Mouse (Mus musculus) urinary bladder, postnatal 14 days (tissue): ENCODE results near the gene Cdipt.

Source experiments
- DNase-seq: peaks from one replicate; pipeline ENCODE4 v3.0.0; 2021; ENCODE audit warnings: low spot score

Gene Cdipt

DNA sequence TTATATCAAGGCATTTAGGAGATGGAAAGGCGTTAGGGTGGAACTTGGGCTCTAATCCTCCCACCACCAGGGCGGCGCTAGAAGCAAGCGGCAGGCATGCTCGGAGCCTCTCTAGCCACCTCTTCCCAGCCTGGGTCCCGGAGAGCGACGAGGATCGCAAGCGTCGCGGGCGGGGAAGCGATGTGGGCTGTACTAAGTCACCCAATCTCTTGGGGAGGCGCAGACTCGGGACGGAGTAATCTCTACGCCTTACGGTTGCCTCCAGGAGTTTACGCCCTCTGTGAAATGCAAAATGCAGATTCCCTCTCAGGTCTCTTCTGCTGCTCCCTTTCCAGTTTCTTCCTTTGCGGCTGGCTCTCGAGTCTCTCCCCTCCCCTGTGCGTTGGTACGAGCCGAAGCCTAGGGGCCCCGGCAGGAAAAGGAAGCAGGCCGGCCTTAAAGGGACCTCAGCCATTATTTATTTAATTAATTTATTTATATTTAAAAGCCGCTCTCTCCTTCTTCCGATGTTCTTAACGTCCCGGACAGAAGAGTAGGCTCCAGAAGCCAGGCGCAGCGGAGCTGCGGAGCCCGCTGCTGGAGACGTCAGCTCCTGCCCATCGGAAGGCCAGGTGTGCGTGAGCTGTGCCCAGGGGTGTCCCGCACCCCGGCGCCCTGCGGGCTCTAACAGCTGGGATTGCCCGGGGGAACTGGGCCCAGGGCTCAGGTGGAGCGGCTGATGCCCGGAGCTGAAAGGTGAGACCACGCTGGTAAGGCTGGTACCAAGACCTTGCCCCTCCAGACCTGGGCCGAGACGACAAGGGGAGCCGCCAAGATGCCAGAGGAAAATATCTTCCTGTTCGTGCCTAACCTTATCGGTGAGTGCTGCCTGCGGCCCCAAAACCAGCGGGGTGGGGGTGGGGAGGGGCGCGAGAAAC is 494 bp downstream of the Cdipt start, which contains the start of gene Cdiptos:
Gene Cdiptos, minus strand, starts transcription at position 149 of the 917 bp plus-strand sequence.
- DNase-seq, result peak; percentile 98

DNA sequence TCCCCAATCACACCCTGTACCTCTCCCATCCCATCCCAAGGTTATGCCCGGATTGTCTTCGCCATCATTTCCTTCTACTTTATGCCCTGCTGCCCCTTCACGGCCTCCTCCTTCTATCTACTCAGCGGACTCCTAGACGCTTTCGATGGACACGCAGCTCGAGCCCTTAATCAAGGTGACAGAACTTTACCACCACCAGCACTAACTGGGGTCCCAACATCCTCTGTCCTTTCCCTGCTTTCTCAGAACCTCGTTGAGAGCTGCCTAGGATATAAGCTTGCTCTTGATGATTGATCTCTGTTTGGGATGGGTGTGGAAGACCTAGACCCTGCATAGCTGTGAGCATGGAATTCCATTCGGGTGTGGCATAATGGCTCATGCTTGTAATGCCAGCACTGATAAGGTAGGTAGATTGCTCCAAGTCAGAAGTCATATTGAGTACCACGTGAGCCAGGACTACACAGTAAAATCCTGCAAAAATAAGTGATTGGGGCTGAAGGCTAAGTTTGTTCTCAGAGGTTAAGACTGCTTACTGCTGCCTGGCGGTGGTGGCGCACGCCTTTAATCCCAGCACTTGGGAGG is 1.3 kb downstream of the Cdipt start:
- no peak for DNase-seq

DNA sequence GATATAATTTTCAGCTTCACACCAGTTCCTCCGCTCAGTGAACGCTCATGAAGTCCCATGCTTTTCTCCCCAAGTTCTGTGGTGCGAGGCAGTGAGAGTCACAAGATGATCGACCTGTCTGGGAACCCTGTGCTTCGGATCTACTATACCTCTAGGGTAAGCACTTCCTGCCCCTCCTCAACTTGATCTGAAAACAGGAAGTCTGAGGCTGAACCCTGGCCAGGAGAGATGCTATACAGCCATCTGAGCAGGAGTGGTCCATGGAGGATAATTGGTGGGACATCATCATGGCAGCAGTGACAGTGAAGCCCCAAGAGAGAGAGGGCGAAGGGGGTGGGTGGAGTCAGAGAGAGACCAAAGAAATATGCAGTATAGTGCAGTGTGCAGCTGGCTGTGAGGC is 3.1 kb downstream of the Cdipt start:
- no peak for DNase-seq

DNA sequence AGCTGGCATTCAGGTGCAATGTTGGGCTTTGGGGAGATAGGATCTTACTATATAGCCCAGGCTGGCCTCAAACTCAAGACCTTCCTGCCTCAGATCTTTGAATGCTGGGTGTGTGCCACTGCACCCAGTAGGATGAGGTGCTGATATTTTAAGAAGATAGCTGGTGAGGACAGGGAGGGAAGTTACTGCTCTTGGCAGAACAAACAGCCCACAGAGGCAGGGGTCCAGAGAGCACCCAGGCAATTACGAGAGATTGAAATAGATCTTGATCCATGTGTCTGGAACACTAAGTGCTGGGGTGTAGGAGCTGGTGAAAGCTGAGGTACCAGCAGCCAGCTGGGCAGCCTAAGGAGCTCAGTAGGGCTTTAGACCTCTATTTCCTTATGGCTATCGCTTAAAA is 5.9 kb downstream of the Cdipt start:
- DNase-seq, result no peak

DNA sequence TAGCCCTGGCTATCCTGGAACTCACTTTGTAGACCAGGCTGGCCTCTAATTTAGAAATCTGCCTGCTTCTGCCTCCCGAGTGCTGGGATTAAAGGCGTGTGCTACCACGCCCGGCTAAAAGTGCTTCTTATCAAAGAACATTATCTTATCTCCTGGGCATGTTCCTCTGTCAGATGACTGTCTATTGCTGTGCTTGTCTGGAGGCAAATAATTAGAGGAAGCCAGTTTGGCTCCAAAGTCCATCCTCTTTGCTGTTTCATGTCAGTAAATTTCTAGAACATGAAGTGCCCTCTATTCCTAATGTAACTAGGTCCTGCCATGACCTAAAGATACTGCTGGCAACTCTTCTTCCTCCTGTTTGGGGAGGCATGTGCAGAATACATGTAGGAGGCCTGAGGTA is 6.3 kb downstream of the Cdipt start:
- no peak for DNase-seq

DNA sequence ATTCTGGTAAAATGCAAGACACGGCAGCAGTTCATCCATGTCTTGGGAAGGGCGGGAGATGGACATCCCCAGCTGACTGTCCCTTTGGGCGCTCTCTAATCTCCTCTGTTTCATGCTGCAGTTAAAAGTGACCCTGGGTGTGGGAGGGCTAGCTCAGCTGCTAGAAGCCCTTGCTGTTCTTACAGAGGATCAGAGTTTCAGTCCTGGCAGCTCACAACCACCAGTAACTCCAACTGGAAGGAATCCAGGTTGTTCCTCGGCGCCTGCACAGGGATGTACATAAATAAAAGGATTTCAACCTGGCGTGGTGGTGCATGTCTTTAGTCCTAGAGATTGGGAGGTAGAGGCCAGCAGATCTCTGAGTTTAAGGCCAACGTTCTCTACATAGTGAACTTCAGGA is 7.4 kb downstream of the Cdipt start:
- DNase-seq, result no peak

DNA sequence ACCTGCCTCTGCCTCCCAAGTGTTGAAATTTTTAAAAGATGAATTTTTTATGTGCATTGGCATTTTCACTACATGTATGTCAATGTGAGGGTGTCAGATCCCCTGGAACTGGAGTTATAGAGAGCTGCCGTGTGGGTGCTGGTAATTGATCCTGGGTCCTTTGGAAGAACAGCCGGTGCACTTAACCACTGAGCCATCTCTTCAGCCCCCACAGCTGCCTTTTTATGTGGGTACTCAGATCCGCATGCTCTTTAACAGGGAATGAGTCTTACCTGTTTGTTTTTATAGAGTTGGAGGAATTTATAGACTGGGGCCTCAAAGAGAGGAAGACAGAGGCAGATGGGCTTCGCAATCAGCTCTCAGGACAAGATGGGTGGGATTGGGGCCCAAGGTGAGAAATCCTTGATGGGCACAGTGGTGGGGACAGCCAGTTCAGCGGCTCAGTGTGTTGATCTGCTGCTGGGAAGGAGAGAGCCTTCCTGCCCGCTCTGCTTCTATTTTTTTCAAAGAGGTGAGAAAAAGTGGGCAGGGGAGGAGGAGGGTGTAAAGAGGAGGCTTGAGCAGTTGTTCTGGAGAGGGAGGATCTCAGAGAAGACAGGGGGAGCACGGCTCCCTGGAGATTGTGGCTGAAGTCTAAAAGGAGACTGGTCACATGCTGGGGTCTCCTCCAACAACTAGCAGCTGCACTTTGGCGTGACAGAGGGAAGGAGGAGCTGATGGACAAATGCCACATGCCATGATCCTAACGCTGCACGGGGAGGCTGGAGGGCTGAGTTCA is 9.1 kb downstream of the Cdipt start:
- no peak for DNase-seq

DNA sequence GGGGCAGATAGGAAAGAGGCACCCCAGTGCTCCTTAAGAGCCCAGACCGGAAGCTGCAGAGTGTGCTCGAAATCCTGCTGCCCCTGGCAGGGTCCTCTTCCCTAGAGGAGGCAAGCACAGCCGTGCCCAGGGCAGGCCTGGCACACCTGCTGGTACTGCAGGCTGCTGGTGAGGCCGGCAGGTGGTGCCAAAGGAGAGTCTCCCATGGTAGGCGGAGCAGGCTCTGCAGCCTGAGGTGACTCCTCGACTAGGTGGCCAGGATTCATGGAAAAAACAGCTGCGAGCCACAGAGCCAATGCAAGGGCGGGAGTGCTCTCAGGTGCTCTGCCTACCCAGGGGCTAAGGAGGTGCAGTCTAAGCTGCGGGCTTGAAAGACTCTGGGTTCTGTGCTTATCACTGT is 10.6 kb downstream of the Cdipt start:
- DNase-seq, result peak; percentile 58

DNA sequence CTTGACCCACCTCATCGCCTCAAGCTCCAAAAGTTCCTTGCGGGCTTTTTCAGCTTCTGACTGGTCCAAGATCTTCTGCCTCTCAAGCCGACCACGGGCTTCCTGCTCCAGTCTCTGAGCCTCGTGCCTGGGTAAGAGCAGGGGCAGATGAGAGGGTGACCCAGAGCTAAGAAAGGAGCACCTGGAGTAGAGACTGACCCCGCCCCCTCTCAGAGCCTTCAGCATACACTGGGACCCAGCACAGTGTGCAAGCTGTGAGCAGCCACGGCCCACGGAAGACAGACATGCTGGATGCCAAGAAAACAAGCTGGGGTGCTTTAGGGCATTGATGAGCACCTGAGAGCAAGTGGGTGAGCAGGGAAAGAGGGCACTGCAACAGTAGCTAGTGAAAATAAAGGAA is 13.1 kb downstream of the Cdipt start:
- no peak for DNase-seq

DNA sequence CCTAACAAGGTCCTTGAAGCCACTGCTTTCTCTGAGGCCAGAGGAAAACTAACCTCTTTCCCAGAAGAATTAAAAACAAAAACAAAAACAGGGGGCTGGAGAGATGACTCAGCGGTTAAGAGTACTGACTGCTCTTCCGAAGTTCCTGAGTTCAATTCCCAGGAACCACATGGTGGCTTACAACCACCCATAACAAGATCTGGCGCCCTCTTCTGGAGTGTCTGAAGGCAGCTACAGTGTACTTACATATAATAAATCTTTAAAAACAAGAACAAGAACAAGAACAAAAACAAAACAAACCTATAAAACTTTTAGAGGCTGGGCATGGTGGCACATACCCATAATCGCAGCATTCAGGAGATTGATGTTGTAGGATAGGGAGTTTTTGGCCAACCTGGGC is 20.7 kb downstream of the Cdipt start:
- no peak for DNase-seq

DNA sequence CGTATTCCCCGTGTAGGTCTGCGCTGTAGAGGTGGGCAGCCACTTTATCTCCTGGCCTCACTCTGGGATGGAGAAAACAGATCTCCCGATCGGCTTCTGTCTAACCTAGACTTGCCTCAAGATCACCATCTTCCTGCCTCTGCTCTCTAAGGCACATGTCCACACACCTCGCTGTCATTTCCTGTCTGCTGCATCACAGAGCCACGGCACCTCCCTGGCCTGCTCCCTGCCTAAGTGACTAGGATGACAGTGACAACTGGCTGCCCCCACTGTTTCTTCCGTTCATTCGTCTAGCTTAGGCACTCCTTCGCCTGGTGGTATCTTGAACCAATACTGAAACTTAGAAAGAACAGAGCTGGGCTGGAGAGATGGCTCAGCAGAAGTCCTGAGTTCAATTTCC is 23.9 kb downstream of the Cdipt start:
- DNase-seq, result no peak

DNA sequence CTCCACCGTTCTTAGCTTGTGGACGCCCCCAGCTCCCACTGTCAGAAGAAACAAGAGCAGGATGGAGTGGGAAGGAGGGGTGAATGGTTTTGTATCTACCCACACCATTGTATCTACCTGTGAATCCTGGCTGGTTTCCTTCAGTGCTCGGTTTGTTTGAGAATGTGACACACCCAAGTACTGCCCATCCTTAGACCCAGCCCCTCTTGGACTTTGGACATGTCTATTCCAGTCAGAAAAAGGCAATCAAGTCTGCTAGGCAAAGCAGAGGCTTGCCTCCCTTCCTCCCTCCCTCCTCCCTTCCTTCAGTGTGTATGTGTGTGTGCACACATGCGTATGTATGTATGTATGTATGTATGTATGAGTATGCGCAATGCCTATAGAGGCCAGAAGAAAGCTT is 27.9 kb downstream of the Cdipt start:
- DNase-seq, result no peak

DNA sequence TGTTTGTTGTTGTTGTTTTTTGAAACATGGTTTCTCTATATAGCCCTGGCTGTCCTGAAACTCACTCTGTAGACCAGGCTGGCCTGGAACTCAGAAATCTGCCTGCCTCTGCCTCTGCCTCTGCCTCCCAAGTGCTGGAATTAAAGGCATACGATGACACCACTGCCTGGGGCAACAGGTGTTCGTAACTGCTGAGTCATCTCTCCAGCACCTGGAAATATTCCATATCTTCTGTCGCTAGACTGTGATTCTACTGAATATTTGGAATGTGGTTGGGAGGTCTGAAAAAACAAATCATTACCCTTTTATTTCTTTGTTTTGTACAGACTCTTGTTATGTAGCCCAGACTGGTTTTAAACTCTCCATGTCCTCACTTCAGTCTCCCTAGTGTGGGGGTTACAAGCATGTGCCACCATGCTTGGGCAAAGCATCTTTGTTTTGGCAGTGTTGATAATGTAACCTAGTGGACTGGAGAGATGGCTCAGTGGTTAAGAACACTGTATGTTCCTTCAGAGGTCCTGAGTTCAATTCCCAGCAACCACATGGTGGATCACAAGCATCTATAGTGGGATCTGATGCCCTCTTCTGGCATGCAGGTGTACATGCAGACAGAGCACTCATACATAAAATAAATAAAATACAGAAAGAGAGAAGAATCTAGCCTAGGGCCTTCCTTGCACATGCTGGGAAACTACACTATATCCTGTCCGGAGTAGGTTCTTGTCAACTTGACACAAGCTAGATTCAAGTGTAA is 28.6 kb downstream of the Cdipt start:
- no peak for DNase-seq

DNA sequence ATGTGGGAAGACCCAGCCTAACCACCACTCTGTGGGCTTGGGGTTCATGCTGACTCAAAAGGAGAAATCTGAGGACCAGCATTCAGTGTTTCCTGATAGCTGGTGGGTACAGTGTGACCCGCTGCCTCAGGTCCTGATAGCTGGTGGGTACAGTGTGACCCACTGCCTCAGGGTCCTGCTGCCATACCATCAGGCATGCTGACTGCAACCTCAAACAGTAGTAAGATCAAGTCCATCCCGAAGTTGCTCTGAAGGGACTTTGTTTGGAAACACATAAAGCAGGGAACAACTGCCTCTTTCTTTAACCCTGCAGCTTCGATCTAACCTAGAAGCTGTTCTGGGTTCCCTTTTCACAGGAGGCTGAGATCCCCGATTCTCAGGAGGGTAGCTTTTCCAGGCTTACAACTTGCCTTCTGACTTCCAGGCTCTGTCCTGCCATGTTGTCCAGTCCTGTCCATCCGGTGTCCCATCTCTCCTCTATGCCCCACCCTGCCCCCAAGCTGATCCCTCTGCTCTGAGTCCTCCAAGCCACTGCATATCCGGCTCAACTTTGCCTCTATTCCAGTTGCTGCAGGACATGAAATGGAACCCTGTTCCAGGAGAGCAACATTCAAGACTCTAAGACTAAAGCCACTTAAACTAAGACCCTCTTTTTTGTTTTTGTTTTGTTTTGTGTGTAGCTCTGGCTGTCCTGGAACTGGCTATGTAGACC is 31.8 kb downstream of the Cdipt start:
- no peak for DNase-seq

DNA sequence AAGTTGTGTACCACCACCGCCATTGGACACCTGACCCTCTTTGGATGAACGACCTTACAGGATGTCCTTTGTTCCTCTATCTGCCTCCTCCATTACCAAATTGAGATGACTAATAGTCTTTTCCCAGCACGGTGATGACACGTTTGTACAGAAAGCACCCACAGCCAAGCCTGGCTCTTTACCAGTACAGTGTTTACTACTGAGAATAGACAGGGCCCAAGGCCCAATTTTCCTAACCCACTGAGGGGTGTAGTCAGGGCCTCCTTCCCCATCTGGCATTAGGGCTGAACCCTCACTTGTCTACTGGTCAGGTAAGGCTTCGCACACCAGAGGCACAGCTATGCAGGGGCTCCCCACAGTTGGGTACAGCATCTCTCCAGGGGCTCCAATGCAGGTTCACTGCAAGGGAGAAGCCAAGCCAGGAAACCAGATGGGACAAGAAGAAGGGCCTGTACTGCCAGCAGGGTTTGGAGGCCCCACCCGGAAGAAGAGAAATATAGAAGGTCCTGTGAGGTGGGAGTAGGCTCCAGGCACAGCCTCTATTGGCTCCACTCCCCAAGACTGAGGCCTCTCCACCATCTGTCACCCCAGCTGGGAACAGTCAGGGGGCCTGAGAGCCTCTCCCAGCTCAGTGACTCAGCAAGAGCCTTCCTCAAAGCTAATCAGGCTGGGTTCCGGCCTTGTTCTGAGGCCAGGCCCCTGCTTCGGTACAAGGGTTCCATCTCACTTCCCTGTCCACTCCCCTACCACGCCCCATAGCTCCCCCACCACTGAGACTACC is 32.7 kb downstream of the Cdipt start:
- DNase-seq, result peak; percentile 83

DNA sequence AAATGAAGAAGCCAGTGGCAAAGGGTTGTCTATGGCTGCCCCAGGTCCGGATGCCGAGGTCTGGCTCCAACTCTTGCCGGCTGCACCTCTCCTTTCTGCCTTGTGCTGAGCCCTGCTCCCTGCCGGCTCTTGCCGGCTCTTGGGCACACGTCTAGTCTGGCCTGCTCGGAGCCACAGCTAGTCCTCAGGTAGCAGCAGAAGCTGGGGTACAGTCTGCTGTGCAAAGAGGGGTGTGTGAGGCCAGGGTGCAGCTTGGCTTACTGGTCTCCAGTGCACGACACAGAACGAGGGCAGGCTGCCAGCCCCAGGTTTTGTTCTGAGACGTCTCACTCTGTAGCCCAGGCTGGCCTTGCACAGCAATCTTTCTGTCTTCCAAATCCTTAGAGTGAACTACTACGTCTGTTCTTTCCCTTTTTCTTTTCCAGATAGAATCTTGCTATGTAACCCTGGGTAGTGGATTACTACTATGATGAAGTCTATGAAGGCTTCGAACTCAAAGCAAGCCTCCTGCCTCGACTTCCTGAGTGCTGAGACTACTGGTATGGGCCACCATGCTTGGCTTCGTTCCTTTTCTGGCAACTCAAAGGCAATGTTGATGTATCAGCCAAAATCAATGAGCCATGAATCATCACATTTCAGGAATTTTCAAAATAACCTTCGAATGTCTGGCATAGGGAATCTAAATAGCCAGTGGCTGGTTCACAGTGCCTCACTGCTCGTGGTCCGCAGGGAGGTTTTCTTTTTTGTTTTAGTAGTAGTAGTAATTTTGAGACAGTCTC is 33.8 kb downstream of the Cdipt start:
- DNase-seq, result no peak

DNA sequence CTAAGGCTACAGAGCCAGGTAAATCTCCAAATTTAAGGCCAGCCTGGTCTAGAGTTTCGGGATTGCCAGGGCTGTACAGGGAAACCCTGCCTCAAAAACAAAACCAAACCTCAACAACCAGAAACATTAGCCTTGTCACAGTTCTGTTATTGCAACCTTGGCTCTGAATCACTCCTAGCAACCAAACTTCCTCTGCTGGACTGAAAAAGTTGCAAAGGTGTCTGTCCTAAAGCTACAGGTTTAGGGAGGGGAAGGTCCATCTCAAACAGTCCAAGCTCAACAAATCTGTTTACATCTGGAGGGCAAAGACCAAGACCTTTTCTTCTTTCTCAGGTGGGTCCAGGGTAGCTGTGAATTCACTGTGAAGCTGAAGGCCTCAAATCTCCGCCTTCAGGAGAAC is 35.3 kb downstream of the Cdipt start:
- DNase-seq, result no peak

DNA sequence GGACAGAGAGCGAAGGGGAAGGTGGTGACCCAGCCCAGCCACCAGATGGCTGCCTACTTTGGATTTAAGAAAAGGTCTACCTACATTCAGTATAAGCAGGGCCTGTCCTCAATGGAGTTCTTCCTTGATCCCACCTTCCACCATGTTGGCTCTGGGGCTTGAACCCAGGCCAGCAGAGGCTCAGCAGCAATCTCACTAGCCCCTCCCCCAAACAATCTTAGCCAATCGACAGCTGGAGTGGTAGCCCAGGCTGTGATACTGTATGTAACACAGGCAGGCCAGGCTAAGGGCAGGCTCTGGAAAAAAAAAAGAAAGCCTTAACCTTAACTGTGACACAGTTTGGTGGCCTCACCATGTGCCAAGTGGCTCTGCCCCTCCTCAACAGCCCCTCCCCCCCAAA is 36.0 kb downstream of the Cdipt start:
- DNase-seq, result no peak

DNA sequence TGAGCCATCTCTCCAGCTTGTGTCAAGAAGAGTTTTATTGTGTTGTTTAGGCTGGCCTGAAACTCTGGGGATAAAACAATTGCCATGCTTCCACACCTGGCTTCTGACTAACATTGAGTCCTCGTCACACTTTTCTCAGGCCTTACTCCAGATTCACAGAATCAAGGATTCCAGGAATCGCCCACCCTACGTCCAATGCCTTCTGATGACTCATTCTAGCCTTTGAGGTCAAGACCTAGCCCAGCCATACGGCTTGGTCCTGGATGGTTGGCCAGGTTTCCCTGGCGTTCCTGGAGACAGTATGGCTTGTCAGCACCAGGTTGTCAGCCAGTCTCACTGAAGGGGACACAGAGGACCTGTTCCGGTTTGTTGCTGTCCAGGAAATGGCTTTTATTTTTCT is 36.7 kb downstream of the Cdipt start:
- DNase-seq, result no peak

DNA sequence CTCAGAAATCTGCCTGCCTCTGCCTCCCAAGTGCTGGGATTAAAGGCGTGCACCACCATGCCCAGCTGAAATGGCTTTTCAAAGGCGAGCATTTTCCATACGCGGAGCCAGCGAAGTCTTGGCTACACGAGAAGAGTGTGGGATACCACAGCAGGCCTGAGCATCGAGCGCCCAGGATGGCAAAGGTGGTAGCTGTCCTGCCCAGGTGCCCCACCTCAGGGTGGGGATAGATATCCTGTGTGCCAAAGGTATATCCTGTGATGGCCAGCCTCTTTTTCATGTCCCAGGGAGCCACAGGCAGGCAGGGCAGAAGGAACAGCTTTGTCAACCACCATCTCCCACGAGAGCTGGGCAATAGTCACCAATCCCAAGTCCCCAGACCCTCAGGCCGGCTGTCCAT is 37.1 kb downstream of the Cdipt start:
- DNase-seq, result no peak
